Mouse (Mus musculus) intestine, postnatal 0 days (tissue): Measurements from ENCODE around the gene Mxd4. TPM values are rescaled to one million over a fixed set of nuclear protein-coding genes. Genes with fewer than 3 reads are reported as not detected.

Source experiments
- ATAC-seq: fragments of 200-750 bp; cut with Nextera tagmentation; 2 replicates; pipeline ENCODE4 v1.8.0; 2017; ENCODE audit warnings: mild to moderate bottlenecking, moderate TSS enrichment, moderate library complexity
- H3K27ac ChIP-seq: fragments of 300-500 bp; sonication (generic); 2 replicates; pipeline ENCODE4 v1.5.1; 2014; ENCODE audit warnings: mild to moderate bottlenecking, low read depth, low read length, moderate library complexity
- H3K27me3 ChIP-seq: fragments of 300-500 bp; sonication (generic); replicated peaks from 2 replicates; pipeline ENCODE4 v1.6.1; 2014; ENCODE audit warnings: low read length, mixed read lengths; ENCODE audit not compliant: control insufficient read depth, insufficient read depth
- H3K36me3 ChIP-seq: fragments of 300-500 bp; sonication (generic); 2 replicates; pipeline ENCODE4 v1.6.1; 2014; ENCODE audit warnings: mild to moderate bottlenecking, moderate library complexity; ENCODE audit not compliant: control insufficient read depth, insufficient read depth
- H3K4me1 ChIP-seq: fragments of 300-500 bp; sonication (generic); replicated peaks from 2 replicates; pipeline ENCODE4 v1.6.1; 2014; ENCODE audit warnings: antibody characterized with exemption, low read length, mixed read lengths; ENCODE audit not compliant: control insufficient read depth, insufficient read depth
- H3K4me2 ChIP-seq: fragments of 300-500 bp; sonication (generic); replicated peaks from 2 replicates; pipeline ENCODE4 v1.6.1; 2014; ENCODE audit warnings: low read depth, mild to moderate bottlenecking, moderate library complexity
- H3K4me3 ChIP-seq: fragments of 300-500 bp; sonication (generic); 2 replicates; pipeline ENCODE4 v1.5.1; 2014; ENCODE audit warnings: low read depth, low read length
- H3K9ac ChIP-seq: fragments of 300-500 bp; sonication (generic); 2 replicates; pipeline ENCODE4 v1.6.1; 2014; ENCODE audit warnings: mild to moderate bottlenecking, low read depth, low read length
- H3K9me3 ChIP-seq: fragments of 300-500 bp; sonication (generic); 2 replicates; pipeline ENCODE4 v1.6.1; 2016; ENCODE audit warnings: mixed run types; ENCODE audit not compliant: control insufficient read depth
- CTCF ChIP-seq: sonication (generic); IDR thresholded peaks from 2 replicates; pipeline ENCODE4 v1.5.1; 2016; ENCODE audit warnings: low read depth, mild to moderate bottlenecking, control low read depth, antibody characterized with exemption, moderate library complexity
- WGBS: fragments of 180-500 bp; shearing (Covaris S2); extraction: QIAGEN DNeasy Blood & Tissue Kit; methylation state at CpG from one replicate; pipeline ENCODE4 v1.1.7; 2014; 5-methylcytosine and 5-hydroxymethylcytosine counted together
- polyA plus RNA-seq: library from polyadenylated mRNA; unstranded; fragments of >200 nt; fragmentation: Nextera tagmentation; extraction: Ambion mirVana; gene quantifications from 2 replicates; pipeline ENCODE4 v1.2.1, GENCODE M21; 2015

Gene Mxd4
- polyA plus RNA-seq, 1 experiment from 2014 or later = 14.1 TPM

DNA sequence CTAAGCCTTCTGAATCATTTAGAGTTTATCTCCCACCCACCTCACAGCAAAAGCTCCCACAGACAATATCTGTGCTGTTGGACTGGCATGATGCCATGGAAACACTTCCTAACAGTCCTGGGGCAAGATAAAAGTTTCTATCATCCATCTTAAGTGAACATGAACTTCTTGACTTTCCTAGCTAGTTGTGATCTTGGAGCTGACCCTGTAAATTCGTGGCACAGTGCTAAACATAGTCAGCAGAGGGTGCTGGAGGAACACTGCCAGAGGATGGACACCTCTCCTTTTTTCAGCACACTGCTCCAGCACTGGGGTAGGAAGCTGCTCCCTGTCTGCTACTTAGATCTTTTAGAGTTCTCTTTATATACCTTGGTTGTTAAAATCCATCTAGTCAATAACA lies 47.8 kb downstream of the Mxd4 start:
- 4% methylated on average over 1 of the region's 1 CpGs for WGBS
- Histone ChIP-seq H3K4me1 (no peaks in the 10 kb centered on the region), H3K4me2 (no peak overlapping the region), H3K9me3 (no peaks in the 10 kb centered on the region), H3K36me3 (no peaks in the 10 kb centered on the region), H3K4me3 (no peak overlapping the region), H3K27me3 (no peaks in the 10 kb centered on the region), H3K9ac (no peak overlapping the region), H3K27ac (no peak overlapping the region)
- no peak for ATAC-seq
- TF ChIP-seq CTCF = peak; percentile 85

DNA sequence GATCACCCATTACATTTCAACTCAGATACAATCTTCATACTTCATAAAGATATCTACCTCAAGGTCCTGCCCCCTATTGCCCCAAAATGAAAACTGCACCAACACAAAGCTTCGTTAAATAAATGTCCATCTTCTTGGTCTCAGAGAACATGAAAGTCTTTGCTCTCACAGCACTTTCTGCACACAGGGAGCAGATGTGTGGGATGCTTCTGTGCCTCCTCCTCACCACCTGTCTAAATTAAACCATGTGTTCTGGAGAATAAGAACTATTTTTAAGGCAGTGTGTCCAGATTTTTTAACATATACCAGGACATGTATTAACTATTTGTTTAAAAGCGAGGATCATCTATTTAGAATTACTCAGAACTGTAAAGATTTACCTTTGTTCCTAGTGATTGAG lies 54.8 kb downstream of the Mxd4 start:
- ATAC-seq = no peak
- no peak overlapping the region for H3K27ac ChIP-seq
- H3K27me3 ChIP-seq = no peaks in the 10 kb centered on the region
- H3K4me1 ChIP-seq = no peaks in the 10 kb centered on the region
- 73% methylated on average over 2 of the region's 2 CpGs for WGBS
- no peaks in the 10 kb centered on the region for H3K36me3 ChIP-seq
- no peak overlapping the region for H3K9ac ChIP-seq
- TF ChIP-seq CTCF = no peak
- H3K4me3 ChIP-seq = no peak overlapping the region
- H3K4me2 ChIP-seq = no peak overlapping the region
- no peaks in the 10 kb centered on the region for H3K9me3 ChIP-seq

DNA sequence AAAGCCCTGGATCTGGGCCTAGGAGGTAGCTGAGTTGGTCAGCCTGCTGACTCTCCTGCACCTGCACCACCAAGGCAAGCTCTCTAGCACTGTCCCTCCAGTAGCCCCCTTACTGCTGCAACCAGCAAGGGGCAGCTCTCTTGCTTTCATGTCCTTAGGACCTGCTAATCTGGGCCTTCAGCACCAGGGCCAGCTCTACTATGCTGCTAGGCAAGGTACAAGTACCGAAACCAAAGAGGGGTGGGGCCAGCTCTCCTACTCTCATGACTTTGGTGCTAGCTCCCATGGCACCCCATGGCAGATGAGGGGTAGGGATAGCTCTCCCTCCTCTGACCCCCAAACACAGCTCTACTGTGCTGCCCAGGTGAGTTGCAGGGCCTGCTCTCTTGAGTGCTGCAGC lies 63.4 kb downstream of the Mxd4 start:
- ATAC-seq = no peak
- Histone ChIP-seq H3K36me3 (no peaks in the 10 kb centered on the region), H3K27ac (no peak overlapping the region), H3K9ac (no peak overlapping the region), H3K9me3 (no peaks in the 10 kb centered on the region), H3K27me3 (no peaks in the 10 kb centered on the region), H3K4me2 (no peak overlapping the region), H3K4me1 (no peaks in the 10 kb centered on the region), H3K4me3 (no peak overlapping the region)
- WGBS = 5% methylated on average over 1 of the region's 1 CpGs
- no peak for TF ChIP-seq CTCF

Other genes with a start within 250 kb of the Mxd4 start
- 26.0 and 26.7 TPM in 2 replicates for gene Gm1673, start 204.3 kb downstream of the Mxd4 start, polyA plus RNA-seq
- 0.10 TPM in 2 replicates for gene Nat8l, start 191.7 kb downstream of the Mxd4 start, polyA plus RNA-seq
- gene Poln, start 18.3 kb downstream of the Mxd4 start, polyA plus RNA-seq = 0.41 TPM in 1 of 2 replicates, not detected in the other
- 9.6 and 10.1 TPM in 2 replicates for gene Haus3, start 18.2 kb downstream of the Mxd4 start, polyA plus RNA-seq
- 0.05 and 0.07 TPM in 2 replicates for gene Zfyve28, start 100.7 kb upstream of the Mxd4 start, polyA plus RNA-seq
- gene Cfap99, start 100.9 kb upstream of the Mxd4 start, polyA plus RNA-seq = not detected in 2 replicates
- 62.3 and 65.0 TPM in 2 replicates for gene Rnf4, start 148.6 kb upstream of the Mxd4 start, polyA plus RNA-seq
- gene Fam193a, start 182.2 kb upstream of the Mxd4 start, polyA plus RNA-seq = 4.3 and 5.6 TPM in 2 replicates